Mouse (Mus musculus): ENCODE results near the gene Phf14.

The Phf14 gene

DNA sequence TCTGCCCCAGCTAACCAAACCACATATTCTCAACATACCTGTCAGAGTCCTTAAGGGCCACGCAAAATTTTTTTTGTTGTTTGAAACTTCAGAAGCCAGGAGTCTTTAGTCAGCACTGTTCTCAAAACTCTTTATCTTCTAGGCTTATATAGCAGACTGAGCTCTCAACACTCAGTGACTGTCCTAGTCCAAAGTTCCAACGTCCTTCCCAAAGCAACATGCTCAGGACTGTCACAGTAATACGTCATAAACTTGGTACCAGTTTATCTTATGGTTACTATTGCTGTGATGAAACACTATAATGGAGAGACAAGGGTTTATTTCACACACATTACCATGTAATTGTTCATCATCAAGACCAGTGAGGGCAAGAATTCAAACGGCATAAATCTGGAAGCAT is 113.9 kb downstream of the Phf14 start:
- no peak for DNase-seq (ENCODE audit: low spot score)

DNA sequence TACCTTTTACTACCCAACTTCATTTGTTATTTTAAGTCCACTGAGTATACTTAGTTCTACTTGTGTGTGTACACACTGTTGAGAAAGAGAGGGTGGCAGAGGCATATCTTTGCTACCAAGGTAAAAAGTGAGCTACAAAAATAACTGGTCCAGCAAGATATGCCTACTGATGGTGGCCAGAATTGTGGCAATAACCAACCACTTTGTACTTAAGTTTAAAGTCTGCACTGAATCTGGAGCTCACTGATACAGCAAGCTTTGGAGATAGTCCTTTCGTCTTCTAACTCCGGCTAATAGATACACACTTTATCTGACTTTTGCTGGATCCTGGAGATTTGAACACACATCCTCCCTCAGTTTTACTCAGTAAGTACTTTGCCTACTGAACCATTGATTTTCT is 115.8 kb downstream of the Phf14 start:
- no peak for DNase-seq (ENCODE audit: low spot score)

DNA sequence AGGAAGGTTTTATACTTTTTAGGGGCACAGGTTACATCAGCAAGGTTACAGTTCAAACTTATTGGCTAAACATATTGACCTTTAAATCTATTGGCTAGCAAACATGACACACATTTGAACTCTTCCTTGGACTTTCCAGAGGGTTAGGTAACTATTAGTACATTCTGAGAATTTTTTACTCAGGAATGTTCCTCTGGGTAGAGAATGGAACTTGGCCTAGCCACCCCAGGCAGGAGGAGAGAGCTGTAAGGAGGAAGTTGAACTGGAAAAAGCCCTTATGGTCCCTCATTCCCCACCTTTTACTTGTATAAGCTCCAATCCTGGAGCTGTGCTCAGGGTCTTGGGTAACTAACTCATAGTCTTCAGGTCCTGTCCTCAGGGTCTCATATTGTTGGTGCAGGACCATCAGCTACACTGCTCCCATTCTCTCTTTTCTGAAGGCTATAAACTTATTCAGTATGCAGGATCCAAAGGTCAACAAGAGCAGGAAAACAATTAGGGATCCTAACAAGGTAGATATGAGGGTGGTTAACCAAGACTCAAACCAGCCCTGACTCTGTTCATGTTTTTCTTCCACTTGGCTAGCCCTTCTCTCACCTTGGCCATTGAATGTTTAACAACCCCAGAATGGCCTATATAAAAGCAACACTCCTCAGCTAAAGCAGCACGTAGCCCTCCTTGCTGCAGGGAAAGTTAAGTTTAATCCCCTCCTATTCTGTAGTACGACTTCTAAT is 119.4 kb downstream of the Phf14 start:
- DNase-seq (ENCODE audit: low spot score): no peak

DNA sequence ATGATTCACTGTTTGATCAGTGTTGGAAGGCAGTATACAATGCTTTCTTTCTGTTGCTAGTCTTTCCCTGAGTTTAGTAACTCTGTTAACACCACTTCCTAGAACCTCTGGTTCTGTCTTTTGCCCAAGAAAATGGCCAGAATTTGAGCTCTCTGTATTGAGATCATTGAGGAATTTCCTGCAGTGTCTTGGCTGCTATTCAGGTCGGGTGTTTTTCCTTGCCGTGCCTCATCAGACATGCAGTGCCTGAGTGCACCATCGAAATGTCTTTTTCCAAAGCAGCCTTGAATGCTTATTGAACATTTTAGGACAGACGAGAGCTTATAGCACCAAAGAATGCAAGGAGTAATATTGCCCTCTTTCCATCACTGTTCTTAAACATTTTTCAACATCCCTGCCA is 127.0 kb downstream of the Phf14 start:
- no peak for DNase-seq (ENCODE audit: low spot score)

DNA sequence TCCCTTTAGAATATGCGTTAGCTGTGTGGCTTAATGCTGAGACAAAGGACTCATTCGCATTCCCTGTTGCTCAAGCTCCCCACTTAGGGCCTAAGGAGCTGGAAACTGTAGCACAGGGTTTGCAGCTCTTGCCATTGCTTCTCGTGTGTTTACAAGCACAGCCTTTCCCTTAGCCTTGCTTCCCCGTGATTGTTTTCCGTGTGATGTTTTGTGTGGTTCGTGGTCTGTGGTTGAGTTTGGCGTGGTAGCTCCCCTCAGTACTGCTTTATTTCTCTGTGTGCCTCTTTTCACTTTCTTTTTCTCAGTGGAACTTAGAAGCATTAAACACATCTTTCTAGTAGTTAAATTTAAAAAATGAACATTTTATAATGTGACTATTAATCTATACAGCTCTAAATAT is 130.7 kb downstream of the Phf14 start:
- DNase-seq (ENCODE audit: low spot score): no peak

DNA sequence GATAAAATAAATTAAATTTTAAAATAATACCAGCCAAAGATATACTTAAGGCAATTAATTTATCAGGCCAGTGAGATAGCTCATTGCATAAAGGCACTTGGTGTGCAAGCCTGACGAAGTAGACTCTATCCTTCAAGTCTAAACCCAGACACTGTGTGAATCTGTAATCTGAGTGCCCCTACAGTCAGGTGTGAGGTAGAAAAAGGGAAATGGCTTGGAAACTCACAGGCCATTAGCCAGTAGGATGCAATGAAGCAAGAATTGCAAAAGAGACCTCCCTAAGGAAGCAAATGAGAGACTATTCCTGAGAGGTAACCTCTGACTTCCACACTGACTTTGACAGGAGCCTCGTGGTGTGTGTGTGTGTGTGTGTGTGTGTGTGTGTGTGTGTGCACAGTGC is 145.3 kb downstream of the Phf14 start:
- DNase-seq (ENCODE audit: low spot score): no peak

DNA sequence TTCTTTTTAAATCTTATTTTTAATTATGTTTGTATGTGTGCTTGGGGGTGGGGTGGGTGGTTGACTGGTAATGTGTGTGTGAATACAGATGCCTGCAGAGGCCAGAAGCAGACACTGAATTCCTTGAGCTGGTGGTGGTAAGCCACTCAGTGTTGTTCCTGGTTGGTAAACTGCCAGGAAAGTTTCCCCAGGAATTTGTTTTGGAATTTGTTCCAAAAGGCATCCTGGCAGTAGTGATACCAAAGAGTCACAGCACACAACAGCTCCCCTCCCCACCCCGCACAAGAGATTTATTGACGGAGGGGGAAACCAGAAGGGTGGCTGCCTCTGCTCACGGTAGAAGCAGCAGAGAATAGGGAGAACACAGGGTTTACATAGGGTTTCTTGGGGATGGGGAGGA is 146.5 kb downstream of the Phf14 start:
- no peak for DNase-seq (ENCODE audit: low spot score)

DNA sequence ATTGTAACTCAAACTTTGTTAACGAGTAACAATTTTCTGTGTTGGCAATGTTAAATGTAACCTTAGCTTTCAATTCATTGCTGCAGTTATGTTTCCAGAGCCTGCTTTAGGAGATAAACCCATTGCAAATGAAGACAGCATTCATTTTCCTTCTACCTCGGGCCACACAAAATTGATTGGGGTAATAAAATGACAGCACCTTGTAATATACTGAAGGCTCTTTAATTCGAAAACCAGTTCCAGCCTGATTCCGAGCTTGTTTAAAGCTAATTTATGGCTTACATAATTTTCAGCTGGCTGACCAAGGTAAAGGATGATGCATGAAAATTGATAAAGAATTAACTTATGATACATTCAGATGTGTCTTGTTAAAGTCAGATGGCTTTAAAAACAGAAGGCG is 151.1 kb downstream of the Phf14 start:
- DNase-seq (ENCODE audit: low spot score): no peak

DNA sequence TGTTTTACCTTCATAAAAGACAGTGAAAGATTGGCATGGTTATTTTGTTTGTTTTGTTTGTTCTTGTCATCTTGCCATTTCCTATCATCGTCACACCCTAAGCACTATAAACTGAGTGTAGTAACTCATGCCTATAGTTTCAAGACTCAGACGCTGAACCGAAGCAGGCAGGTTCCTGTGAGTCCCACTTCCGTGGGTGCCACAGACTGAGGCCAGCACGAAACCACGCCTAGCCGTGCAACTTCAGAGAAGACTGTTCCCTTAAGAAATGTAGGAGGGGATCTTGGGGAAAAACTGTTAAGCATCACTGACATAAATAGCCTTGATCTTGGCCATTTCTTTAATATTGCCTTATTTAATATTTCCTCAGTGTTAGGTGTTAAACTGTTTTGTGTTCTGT is 152.4 kb downstream of the Phf14 start:
- no peak for DNase-seq (ENCODE audit: low spot score)

DNA sequence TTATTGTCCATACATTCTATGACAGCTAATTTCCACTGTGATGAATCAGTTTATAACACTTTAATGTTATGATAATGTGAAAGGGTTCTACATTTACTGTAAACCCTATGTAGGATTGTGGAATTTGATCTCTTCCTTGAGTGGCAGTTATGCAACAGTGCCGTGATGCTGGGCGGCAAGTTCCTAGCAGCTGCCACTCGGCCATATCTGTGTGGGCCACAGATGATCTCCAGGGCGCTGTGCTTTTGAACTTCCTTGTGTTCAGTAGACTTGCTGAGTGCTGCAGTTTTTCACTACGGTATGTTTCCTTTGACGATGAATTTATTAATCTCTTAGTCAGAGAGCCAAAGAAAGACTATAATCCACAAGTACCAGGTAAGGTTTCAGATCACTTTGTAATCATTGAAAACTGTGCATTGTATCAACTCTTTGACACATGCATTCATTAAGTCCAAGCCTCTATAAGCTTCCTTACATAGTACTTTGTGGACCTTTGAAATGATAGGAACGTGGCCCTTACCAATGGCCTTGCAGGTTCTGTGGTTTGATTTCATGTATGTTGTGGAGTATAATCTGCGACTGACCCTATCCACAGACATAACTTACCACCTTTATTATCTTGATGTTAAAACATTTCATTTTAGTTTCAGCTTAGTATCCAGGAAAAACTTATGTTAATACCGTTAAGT is 153.0 kb downstream of the Phf14 start:
- DNase-seq (ENCODE audit: low spot score): no peak

DNA sequence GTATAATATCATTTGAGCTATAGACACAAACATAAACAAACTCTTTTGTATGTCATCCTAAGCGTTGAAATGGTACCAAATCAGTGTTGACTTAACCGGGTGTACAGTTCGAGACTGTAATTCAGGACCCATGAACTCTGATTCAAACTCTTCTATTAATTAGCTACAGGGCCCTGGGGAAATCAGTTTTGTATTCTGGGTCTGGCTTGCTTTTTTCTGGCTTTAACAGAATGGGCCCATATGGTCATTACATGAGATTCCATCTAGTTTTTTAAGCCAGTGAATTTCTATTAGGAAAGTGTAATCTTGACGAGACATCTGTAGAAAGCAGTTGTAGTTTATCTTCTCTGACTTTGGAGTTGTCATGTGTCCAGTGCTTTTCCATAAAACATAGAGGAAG is 160.3 kb downstream of the Phf14 start:
- no peak for DNase-seq (ENCODE audit: low spot score)

DNA sequence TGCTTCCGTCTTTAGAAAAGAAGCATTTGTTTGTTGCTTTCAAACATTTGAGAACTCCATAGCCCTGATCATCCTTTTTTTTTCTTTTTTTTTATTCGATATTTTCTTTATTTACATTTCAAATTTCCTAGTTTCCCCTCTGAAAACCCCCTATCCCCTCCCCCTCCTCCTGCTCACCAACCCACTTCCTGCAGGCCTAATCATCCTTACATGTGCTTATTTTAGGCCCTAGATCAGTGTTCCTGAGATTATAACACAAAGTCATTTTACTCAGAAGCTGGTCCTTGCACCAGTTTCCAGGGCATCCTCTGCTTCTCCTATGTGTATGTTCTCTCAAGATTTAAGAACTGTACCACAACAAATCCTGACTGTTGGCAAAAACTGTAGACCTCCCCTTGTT is 161.7 kb downstream of the Phf14 start:
- no peak for DNase-seq (ENCODE audit: low spot score)

DNA sequence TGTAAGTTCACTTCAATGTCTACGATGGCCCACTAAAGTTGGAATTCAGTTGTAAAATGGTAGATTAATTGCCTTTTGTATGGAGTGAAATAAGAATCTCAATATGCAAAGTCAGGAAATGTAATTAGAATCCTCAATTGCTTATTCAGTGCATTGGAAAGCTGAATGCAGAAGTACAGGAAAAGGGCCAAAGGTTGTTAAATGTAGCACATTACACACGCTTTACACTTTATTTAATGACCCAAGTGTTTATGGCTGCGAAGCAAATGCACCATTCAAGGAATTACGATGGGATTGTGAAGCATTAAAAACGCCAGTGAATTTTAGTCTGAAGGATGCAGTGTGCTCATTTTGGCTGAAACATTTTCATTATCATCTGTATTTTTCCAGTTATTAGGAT is 167.0 kb downstream of the Phf14 start:
- no peak for DNase-seq (ENCODE audit: low spot score)

DNA sequence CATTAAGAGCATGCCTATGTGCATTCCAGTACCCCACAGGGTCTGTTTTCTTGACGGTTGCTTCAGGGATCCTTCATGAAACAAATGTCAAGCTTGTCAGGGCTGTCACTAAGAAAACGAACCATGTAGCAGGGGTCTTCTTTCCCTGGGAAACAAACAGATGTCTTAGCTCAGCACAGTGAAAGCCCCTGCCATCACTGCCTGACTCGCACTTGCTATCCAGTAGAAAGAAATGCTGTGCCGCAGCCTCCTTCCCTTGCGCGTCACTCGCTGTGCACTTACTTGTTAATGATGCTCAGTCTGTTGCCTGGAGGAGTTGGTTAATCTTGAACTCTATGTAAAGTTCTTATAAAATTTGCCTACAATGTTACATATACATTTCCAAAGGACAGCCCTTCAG is 169.7 kb downstream of the Phf14 start:
- no peak for DNase-seq (ENCODE audit: low spot score)

DNA sequence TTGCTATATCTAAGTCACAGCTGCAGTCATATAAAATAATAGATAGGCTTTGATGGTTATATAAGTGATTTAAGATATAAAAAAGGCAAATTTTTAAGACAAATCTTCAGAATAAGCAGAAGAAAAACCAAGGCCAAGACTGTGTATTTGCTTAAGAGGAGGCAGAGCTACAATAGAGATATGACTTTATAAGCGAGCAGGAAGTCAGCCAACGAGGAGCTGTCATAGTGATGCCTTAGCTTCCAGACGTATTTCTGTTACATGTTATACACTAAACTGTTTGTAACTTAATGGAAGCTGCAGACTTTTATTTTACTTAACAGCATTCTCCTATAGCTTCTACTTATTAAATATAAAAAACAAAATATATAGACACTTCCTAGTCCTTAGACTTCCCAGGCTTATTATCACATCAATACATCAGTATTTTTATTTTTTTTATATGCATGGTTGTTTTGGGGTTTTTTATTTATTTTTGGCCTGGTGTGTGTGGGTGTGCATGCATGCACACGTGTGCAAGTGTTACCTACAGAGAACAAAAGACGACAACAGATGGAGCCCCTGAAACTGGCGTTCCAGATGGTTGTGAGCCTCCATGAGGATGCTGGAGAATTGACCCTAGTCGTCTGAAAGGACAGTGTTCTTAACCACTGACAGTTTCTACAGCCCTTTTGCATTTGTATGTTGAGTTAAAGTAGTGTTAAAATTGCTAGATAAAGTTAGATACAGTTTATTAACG is 170.4 kb downstream of the Phf14 start:
- no peak for DNase-seq (ENCODE audit: low spot score)

DNA sequence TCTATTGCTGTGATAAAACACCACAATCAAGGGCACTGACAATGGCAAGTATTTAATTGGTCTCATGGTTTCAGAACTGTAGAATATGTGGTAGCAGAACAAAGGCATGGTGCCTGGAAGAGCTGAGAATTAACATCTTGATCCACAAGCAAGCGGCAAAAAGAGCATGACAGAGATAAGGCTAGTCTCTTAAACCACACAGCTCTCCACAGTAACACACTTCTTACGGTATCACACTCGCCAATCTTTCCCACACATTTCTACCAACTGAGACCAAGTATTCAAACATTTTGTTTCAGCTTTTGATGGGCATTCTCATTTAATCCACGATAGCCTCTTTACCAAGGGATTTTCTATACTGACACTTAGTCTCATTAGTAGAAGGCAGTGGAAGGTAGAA is 171.7 kb downstream of the Phf14 start:
- DNase-seq (ENCODE audit: low spot score): no peak

DNA sequence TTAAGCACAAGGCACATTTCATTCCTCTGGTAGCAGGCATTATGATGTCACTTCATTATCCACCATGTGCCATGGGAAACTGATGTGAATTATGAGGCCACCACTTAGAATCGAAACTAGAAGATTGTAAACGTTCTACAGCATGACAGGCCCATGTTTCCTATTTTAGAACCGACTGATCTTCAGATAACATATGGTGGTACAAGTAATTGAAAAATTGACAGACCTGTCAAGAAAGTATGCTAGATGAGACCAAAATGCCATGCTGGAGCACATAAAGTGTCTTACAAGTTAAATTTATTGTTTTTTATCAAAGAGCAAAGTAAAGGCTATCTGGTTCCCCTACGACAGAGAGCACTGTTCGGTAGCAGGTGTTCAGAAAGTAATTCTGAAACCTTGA is 172.8 kb downstream of the Phf14 start:
- DNase-seq (ENCODE audit: low spot score): no peak

DNA sequence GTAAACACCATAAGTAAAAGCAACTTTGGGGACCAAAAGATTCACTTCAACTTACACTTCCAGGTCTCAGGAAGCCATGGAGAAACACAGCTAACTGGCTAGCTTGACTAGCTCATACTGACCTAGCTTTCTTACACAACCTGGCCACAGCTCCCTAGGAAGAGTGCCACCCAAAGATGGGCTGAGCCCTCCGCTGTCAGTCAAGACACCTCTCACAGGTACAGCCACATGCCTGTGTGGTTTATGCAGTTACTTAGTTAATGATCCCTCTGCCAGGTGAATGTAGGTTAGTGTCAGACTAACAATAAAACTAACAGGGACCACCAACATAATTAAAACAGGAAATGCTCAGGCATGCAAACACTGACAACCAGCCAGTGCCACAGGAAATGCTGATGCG is 174.1 kb downstream of the Phf14 start:
- DNase-seq (ENCODE audit: low spot score): no peak

DNA sequence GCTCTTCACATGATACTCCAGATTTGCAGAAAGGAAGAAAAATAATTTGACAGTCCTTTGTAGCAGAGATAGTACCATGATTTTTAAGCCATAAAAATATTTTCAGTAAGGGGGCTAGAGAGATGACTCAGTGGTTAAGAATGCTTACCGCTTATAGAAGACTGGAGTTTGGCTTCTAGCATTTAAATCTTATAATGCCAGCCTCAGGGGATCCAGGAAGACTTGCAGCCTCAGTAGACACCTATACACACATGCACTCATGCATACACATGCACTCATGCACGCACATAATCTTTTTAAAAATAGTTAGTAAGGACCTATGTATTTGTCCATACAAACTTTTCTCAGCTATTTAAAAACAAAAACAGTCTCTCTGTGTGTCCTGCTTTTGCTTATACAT is 174.5 kb downstream of the Phf14 start:
- DNase-seq (ENCODE audit: low spot score): no peak

DNA sequence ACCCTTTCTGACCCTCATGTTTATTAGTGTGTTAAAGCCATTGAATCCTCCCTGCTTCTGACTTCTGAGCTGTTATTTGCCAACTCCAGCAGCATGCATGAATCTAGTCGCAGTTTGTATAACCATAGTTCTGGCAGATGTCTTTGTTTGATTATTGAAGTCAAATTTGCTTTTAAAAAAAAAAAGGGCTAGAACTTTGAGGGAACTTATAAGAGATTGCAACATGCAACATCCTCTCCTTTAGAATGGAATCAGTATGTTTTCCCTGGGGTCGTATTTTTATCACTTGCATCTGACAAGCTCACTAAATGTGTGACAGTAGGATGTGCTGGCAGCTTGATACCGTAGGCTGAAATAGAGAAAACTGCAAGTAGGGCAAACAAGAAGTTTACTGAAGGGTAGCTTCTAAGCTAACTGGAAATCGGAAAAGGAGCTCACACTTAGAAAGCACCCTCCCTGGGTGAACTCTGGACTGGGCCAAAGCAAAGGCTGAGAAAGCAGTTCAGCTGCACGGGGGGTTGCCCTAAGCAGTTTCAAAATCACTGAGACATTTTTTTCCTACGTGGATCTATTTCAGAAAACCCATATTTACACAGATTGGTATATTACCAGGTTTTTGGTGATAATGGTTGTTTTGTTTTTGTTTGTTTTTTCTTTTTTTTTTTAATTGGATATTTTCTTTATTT is 175.1 kb downstream of the Phf14 start:
- DNase-seq (ENCODE audit: low spot score): no peak

DNA sequence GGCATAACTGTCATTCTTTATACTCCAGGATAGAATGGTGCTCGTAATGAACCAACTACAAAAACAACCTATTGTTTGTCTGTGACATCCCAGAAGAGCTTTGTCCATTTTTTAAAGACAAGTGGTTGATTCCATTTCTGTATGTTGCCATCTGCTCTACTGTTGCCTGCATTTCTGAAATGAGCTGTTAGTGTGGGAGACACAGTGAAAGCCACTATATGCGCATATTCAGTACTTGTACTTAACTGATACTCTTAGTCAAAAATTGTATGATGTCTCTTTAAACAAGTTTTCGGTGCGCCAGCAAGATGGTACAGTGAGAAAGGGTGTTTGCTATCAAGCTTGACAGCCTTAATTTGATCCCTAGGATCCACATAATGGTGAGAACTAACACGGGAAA is 177.1 kb downstream of the Phf14 start:
- DNase-seq (ENCODE audit: low spot score): no peak

DNA sequence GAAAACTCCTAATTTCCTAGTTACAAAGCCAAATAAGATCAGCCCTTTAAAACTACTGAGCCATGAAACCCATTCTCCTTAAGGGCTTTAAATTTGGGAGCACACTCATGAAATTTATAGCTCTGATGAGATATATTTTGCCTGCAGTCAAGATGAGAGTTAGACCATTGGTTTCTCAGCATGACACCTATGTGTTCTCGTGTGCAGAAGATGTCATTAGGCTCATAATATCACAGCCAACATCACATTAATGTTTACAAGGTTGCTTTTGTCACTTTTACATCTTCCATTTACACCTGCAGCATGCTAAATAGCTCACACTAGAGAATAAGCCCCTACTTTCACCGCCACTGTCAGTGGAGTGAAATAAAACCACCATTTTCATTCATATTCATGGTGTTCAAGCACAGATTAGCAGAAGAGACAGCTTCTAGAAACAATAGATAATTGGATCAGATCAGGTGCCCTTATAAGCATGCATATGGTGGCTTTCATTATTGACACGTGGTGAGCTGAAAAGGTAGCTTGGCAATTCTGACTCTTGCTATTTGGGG is 181.9 kb downstream of the Phf14 start:
- no peak for DNase-seq (ENCODE audit: low spot score)

DNA sequence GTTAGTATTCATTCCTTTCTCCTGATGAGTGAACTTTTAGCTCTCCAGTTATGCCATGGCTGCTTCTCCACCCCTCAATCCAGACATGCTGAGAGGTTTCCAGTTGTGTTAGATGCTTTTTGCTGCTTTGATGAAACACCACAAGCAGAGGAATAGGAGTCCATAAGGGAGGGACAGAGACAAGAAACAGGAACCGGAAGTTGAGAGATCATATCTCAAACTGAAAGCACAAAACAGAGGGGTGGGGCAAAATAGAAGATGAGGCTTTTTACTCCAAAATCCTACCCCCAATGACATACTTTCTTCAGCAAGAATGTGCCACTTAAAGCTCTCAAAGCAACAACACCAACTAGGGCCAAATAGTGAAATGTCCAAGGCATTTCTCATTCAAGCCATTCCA is 188.1 kb downstream of the Phf14 start:
- DNase-seq (ENCODE audit: low spot score): no peak
